21 mouse cellular contexts compared by ENCODE assay signal in the genomic region with DNA sequence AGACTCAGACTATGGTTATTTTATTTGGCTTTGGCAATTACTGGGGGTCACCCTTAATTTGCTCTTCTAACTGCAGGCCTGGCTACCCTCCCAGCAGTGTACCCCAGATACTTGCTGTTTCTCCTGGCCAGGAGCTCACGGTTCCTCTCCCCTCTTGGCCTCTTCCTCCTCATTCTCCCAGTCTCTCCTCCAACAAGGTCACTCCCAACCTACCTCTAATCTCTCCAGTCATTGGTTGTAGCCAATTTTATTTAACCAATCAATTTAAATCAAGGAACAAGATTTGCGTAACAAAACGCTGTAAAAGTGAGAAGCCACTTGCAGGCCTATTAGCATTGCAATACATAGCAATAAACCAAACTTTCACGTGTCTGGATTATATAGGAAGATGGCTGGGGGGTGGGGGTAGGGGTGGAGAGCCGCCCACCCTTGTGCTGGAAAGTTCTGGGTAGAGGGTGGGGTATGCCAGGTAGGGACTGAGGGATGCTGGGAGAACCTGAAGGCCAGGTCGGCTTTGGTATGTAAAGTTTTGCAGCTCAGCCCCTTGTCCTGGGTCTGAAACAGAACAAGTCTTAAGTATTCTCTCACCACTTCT. TPM values are rescaled to one million over a fixed set of nuclear protein-coding genes. Genes with fewer than 3 reads are reported as not detected.
"Had no signal": no experiment of that assay in that cellular context is flagged by ENCODE, and none has a peak within 500 bp of the region (broad histone marks: within the 10 kb centered on the region; RNA-seq: fewer than 3 reads in every experiment).

No protein-coding gene starts in this region.

- ATAC-seq: midbrain, embryonic 16.5 days had no signal

- H3K27ac ChIP-seq: midbrain, embryonic 10.5 days; midbrain, embryonic 12.5 days; neural tube, embryonic 13.5 days; neural tube, embryonic 15.5 days had no signal

- H3K4me3 ChIP-seq: midbrain, embryonic 10.5 days; midbrain, embryonic 12.5 days; myocyte; neural tube, embryonic 13.5 days; neural tube, embryonic 15.5 days had no signal

- DNase-seq: lung, embryonic 14.5 days; lung, postnatal 10 days; lung, postnatal 4 days; midbrain, embryonic 14.5 days; retina, postnatal 1 day; right cerebral cortex, adult 18-20 months; right cerebral cortex, postnatal 25 days; right cerebral cortex, postnatal 4 days; spleen, adult 18-20 months; thymus, adult 18-20 months; thymus, postnatal 25 days; thymus, postnatal 4 days had no signal

- H3K4me2 ChIP-seq: lung, embryonic 14.5 days; midbrain, embryonic 12.5 days; neural tube, embryonic 13.5 days; neural tube, embryonic 15.5 days had no signal

- H3K36me3 ChIP-seq: midbrain, embryonic 10.5 days; midbrain, embryonic 12.5 days; neural tube, embryonic 13.5 days; neural tube, embryonic 15.5 days had no signal

- H3K27me3 ChIP-seq: midbrain, embryonic 12.5 days; neural tube, embryonic 13.5 days; neural tube, embryonic 15.5 days had no signal

- H3K4me1 ChIP-seq: midbrain, embryonic 10.5 days; midbrain, embryonic 12.5 days; neural tube, embryonic 13.5 days; neural tube, embryonic 15.5 days had no signal

- H3K9me3 ChIP-seq: midbrain, embryonic 10.5 days; midbrain, embryonic 12.5 days; neural tube, embryonic 13.5 days; neural tube, embryonic 15.5 days had no signal

- H3K9ac ChIP-seq: lung, embryonic 14.5 days; midbrain, embryonic 12.5 days; neural tube, embryonic 13.5 days; neural tube, embryonic 15.5 days had no signal

RNA-seq across cellular contexts. Expression of a gene that starts 36.9 kb away (rescaled TPM):
- total RNA-seq: megakaryocyte, adult 5-6 weeks; megakaryocyte-erythroid progenitor cell, adult 5-6 weeks had no signal
- polyA plus RNA-seq: lung, embryonic 14.5 days; midbrain, embryonic 10.5 days; myocyte; thymus, postnatal 0 days had no signal
